Mouse (Mus musculus) C2C12 (cell line): ENCODE measurements at regions not wholly inside any gene's neighbourhood (a gene's known extent, or its start where the extent isn't known, plus 50 kb on each side); places are given as distances from the start of the nearest gene placed in this dataset.

Experiments
- CEBPB ChIP-seq: IDR thresholded peaks from one replicate; pipeline ENCODE4 v1.6.1; 2011; ENCODE audit warnings: low read depth, mild to moderate bottlenecking, control low read depth, moderate library complexity
- CTCF ChIP-seq: IDR thresholded peaks from one replicate; pipeline ENCODE4 v1.5.1; 2011; ENCODE audit not compliant: control insufficient read depth, insufficient read depth, insufficient read length
- MYOD1 ChIP-seq: IDR thresholded peaks from one replicate; pipeline ENCODE4 v1.6.1; 2011; ENCODE audit warnings: low read depth; ENCODE audit not compliant: control insufficient read depth, insufficient read length
- USF1 ChIP-seq: IDR thresholded peaks from one replicate; pipeline ENCODE4 v1.6.1; 2011; ENCODE audit warnings: low read depth, mild to moderate bottlenecking, control low read depth, moderate library complexity

DNA sequence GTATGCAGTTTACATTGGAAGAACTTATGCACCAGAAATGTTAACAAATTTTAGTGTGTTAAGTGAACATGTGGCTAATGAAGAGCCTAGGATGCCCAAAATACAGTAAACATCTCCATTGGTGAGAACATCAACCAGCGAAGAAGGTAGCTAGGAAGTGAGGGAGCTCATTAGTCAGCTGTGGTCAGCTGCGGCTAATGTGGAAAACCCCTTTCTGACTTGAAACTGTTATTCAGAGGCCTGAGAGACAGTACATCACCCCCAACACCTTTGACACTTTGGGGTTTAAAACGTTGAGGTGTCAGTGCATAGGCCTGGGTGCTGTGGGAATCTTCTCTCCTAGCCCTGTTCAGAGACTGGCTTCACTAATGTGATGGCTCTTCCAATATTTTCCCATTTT is 451.0 kb upstream of the Ptger4 start:
- TF ChIP-seq CTCF (no peak), MYOD1 (no peak), USF1 (no peak), CEBPB (no peak)
